Mouse (Mus musculus) midbrain, embryonic 11.5 days (tissue): ENCODE data around the gene Ctcf. TPM values are rescaled to one million over a fixed set of nuclear protein-coding genes. Genes with fewer than 3 reads are reported as not detected.
A peak's percentile ranks its signal among the peaks of the same experiment; 100 is the strongest.

Source experiments
- ATAC-seq: fragments of 200-750 bp; cut with Nextera tagmentation; 2 replicates; pipeline ENCODE4 v1.8.0; 2017; ENCODE audit warnings: moderate TSS enrichment, moderate library complexity; ENCODE audit not compliant: low FRiP score
- DNase-seq: peaks from one replicate; pipeline ENCODE4 v3.0.0; 2015; ENCODE audit warnings: low spot score; ENCODE audit errors: missing footprints
- H3K27ac ChIP-seq: fragments of 300-500 bp; sonication (generic); 2 replicates; pipeline ENCODE4 v1.5.1; 2014; ENCODE audit warnings: low read depth, low read length
- H3K27me3 ChIP-seq: fragments of 300-500 bp; sonication (generic); 2 replicates; pipeline ENCODE4 v1.6.1; 2014; ENCODE audit warnings: mild to moderate bottlenecking, low read length, moderate library complexity, mixed read lengths; ENCODE audit not compliant: control insufficient read depth, insufficient read depth
- H3K36me3 ChIP-seq: fragments of 300-500 bp; sonication (generic); 2 replicates; pipeline ENCODE4 v1.6.1; 2014; ENCODE audit warnings: mild to moderate bottlenecking, low read length, moderate library complexity, mixed read lengths; ENCODE audit not compliant: control insufficient read depth, insufficient read depth
- H3K4me1 ChIP-seq: fragments of 300-500 bp; sonication (generic); 2 replicates; pipeline ENCODE4 v1.6.1; 2014; ENCODE audit warnings: low read length; ENCODE audit not compliant: control insufficient read depth, insufficient read depth
- H3K4me2 ChIP-seq: fragments of 300-500 bp; sonication (generic); 2 replicates; pipeline ENCODE4 v1.6.1; 2014; ENCODE audit warnings: mild to moderate bottlenecking, moderate library complexity
- H3K4me3 ChIP-seq: fragments of 300-500 bp; sonication (generic); 2 replicates; pipeline ENCODE4 v1.5.1; 2014; ENCODE audit warnings: low read depth, low read length
- H3K9ac ChIP-seq: fragments of 300-500 bp; sonication (generic); 2 replicates; pipeline ENCODE4 v1.6.1; 2014; ENCODE audit warnings: low read length
- H3K9me3 ChIP-seq: fragments of 300-500 bp; sonication (generic); 2 replicates; pipeline ENCODE4 v1.6.1; 2016; ENCODE audit warnings: low read length; ENCODE audit not compliant: control insufficient read depth
- WGBS: fragments of 180-500 bp; shearing (Covaris S2); extraction: QIAGEN DNeasy Blood & Tissue Kit; methylation state at CpG from one replicate; pipeline ENCODE4 v1.1.7; 2014; 5-methylcytosine and 5-hydroxymethylcytosine counted together
- polyA plus RNA-seq: library from polyadenylated mRNA; unstranded; fragments of >200 nt; fragmentation: Nextera tagmentation; extraction: Ambion mirVana; gene quantifications from 2 replicates; pipeline ENCODE4 v1.2.1, GENCODE M21; 2014

Ctcf gene
- polyA plus RNA-seq, 1 experiment from 2014 or later = 112 TPM

GRCm38 (mm10) chr8:105621841-105622240 is 14.5 kb upstream of the Ctcf start:
- H3K4me2 ChIP-seq = no peak overlapping the region
- DNase-seq (no peak), ATAC-seq (no peak)
- H3K4me1 ChIP-seq = no peaks in the 10 kb centered on the region
- WGBS = 81% methylated on average over 4 of the region's 4 CpGs
- H3K9ac ChIP-seq = no peak overlapping the region
- no peaks in the 10 kb centered on the region for H3K9me3 ChIP-seq
- H3K27ac ChIP-seq = peak overlapping the region; percentile 60; the same call in 1 of the 2 replicates
- H3K36me3 ChIP-seq = peaks cover 21% of the 10 kb centered on the region
- H3K27me3 ChIP-seq = no peaks in the 10 kb centered on the region
- H3K4me3 ChIP-seq = no peak overlapping the region

GRCm38 (mm10) chr8:105622421-105622920 is 13.9 kb upstream of the Ctcf start:
- H3K9me3 ChIP-seq = no peaks in the 10 kb centered on the region
- DNase-seq = peak; percentile 100
- no peak overlapping the region for H3K4me3 ChIP-seq
- peak; percentile 91 for ATAC-seq
- peak overlapping the region; percentile 60; the same call in 1 of the 2 replicates for H3K27ac ChIP-seq
- no peak overlapping the region for H3K4me2 ChIP-seq
- H3K27me3 ChIP-seq = no peaks in the 10 kb centered on the region
- 10% methylated on average over 8 of the region's 8 CpGs for WGBS
- no peaks in the 10 kb centered on the region for H3K4me1 ChIP-seq
- no peak overlapping the region for H3K9ac ChIP-seq
- peaks cover 16% of the 10 kb centered on the region for H3K36me3 ChIP-seq

GRCm38 (mm10) chr8:105623118-105623517 is 13.2 kb upstream of the Ctcf start:
- no peak for ATAC-seq
- Histone ChIP-seq H3K4me2 (no peak overlapping the region), H3K4me3 (no peak overlapping the region), H3K4me1 (no peaks in the 10 kb centered on the region), H3K27ac (no peak overlapping the region), H3K9me3 (no peaks in the 10 kb centered on the region), H3K27me3 (no peaks in the 10 kb centered on the region), H3K9ac (no peak overlapping the region), H3K36me3 (peaks cover 16% of the 10 kb centered on the region)
- WGBS = 25% methylated on average over 5 of the region's 5 CpGs
- DNase-seq = no peak

- no peak for ATAC-seq
- WGBS = 59% methylated on average over 7 of the region's 7 CpGs
- Histone ChIP-seq H3K27ac (no peak overlapping the region), H3K9ac (no peak overlapping the region), H3K4me2 (no peak overlapping the region), H3K4me3 (no peak overlapping the region), H3K27me3 (no peaks in the 10 kb centered on the region), H3K9me3 (no peaks in the 10 kb centered on the region), H3K4me1 (no peaks in the 10 kb centered on the region), H3K36me3 (peaks cover 14% of the 10 kb centered on the region)
- DNase-seq = no peak
Measured at GRCm38 (mm10) chr8:105623679-105624245, 12.6 kb upstream of the Ctcf start.

- Histone ChIP-seq H3K36me3 (peaks cover 11% of the 10 kb centered on the region), H3K27ac (no peak overlapping the region), H3K9ac (no peak overlapping the region), H3K4me2 (no peak overlapping the region), H3K4me3 (no peak overlapping the region), H3K27me3 (no peaks in the 10 kb centered on the region), H3K4me1 (no peaks in the 10 kb centered on the region), H3K9me3 (no peaks in the 10 kb centered on the region)
- 58% methylated on average over 3 of the region's 3 CpGs for WGBS
- ATAC-seq (no peak), DNase-seq (no peak)
Measured at GRCm38 (mm10) chr8:105624401-105624800, 12.0 kb upstream of the Ctcf start.

- no peak for ATAC-seq
- Histone ChIP-seq H3K27me3 (no peaks in the 10 kb centered on the region), H3K4me1 (no peaks in the 10 kb centered on the region), H3K9me3 (no peaks in the 10 kb centered on the region), H3K27ac (no peak overlapping the region), H3K4me3 (no peak overlapping the region), H3K4me2 (no peak overlapping the region), H3K36me3 (peaks cover 11% of the 10 kb centered on the region), H3K9ac (no peak overlapping the region)
- no peak for DNase-seq
- 89% methylated on average over 1 of the region's 1 CpGs for WGBS
Measured at GRCm38 (mm10) chr8:105624831-105625230, 11.5 kb upstream of the Ctcf start.

GRCm38 (mm10) chr8:105626086-105626485 is 10.3 kb upstream of the Ctcf start:
- H3K27ac ChIP-seq = no peak overlapping the region
- 92% methylated on average over 1 of the region's 1 CpGs for WGBS
- H3K36me3 ChIP-seq = peaks cover 5% of the 10 kb centered on the region; the same call in 1 of the 2 replicates
- no peaks in the 10 kb centered on the region for H3K27me3 ChIP-seq
- H3K4me1 ChIP-seq = no peaks in the 10 kb centered on the region
- ATAC-seq = no peak
- no peaks in the 10 kb centered on the region for H3K9me3 ChIP-seq
- no peak overlapping the region for H3K9ac ChIP-seq
- no peak overlapping the region for H3K4me2 ChIP-seq
- H3K4me3 ChIP-seq = no peak overlapping the region
- DNase-seq = no peak

GRCm38 (mm10) chr8:105629337-105629736 is 7.0 kb upstream of the Ctcf start:
- Histone ChIP-seq H3K27ac (no peak overlapping the region), H3K4me1 (no peaks in the 10 kb centered on the region), H3K9me3 (no peaks in the 10 kb centered on the region), H3K4me3 (no peak overlapping the region), H3K9ac (no peak overlapping the region), H3K36me3 (no peaks in the 10 kb centered on the region), H3K27me3 (no peaks in the 10 kb centered on the region), H3K4me2 (no peak overlapping the region)
- 90% methylated on average over 4 of the region's 4 CpGs for WGBS
- no peak for ATAC-seq
- no peak for DNase-seq

GRCm38 (mm10) chr8:105634771-105635458 is 1.5 kb upstream of the Ctcf start:
- H3K9ac ChIP-seq = peak overlapping the region; percentile 100
- peak overlapping the region; percentile 93 for H3K4me2 ChIP-seq
- WGBS = 92% methylated on average over 2 of the region's 2 CpGs
- H3K27ac ChIP-seq = no peak overlapping the region
- H3K4me3 ChIP-seq = peak overlapping the region; percentile 94
- H3K36me3 ChIP-seq = no peaks in the 10 kb centered on the region
- no peaks in the 10 kb centered on the region for H3K9me3 ChIP-seq
- H3K4me1 ChIP-seq = peaks cover 14% of the 10 kb centered on the region
- H3K27me3 ChIP-seq = no peaks in the 10 kb centered on the region
- ATAC-seq = no peak
- DNase-seq = no peak
